Mouse (Mus musculus): ENCODE data around the gene Opn1mw. TPM values are rescaled to one million over a fixed set of nuclear protein-coding genes. Genes with fewer than 3 reads are reported as not detected.
A peak's percentile ranks its signal among the peaks of the same experiment; 100 is the strongest.
"Not testable (repeated sequence)": the region's sequence is repeated elsewhere in the genome, so short reads cannot be mapped to it uniquely, and the experiment has no call there.

Opn1mw gene
- total RNA-seq (2021), result not detected
- long read RNA-seq, experiment 1, result 0 reads
- long read RNA-seq, experiment 2, result 0 reads

GRCm38 (mm10) chrX:74127164-74127563, at the start of gene Opn1mw:
Gene Opn1mw, plus strand, starts transcription at chrX:74127464.
- DNase-seq, result no peak

DNA sequence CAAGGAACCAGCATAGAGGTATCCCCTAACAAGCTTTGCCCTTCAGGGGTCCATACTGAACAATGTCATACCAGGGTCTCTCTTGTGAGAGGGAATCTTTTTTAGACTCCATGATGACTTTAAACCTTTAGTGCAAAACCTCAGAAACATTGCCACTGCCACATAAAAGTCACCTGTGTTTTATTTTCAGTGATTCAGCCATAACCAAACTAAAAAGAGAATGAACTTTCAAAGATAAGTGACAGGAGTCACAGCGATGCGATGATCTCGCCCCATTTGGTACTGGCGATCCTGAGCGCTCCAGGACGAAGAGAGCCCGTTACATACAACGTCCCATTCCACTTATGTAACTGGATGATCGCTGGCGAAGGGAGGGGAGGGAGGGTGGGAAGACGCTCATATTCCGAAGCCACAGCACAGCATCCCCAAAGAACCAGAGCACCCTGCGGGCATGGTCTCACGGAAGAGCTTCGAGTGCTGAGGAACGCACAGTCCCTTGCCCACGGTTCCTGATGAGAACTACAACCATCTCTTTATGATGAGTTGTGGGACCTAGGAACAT, 42.9 kb upstream of the Opn1mw start:
- DNase-seq, result peak in 1 of 2 experiments; percentile 17

- DNase-seq, result peak; percentile 83 to 87
Measured at GRCm38 (mm10) chrX:74084946-74085498, 42.2 kb upstream of the Opn1mw start.

- DNase-seq, result peak; percentile 97 to 99
Measured at GRCm38 (mm10) chrX:74085601-74086038, 41.6 kb upstream of the Opn1mw start.

GRCm38 (mm10) chrX:74095130-74095529, 32.1 kb upstream of the Opn1mw start:
- DNase-seq, result no peak

DNA sequence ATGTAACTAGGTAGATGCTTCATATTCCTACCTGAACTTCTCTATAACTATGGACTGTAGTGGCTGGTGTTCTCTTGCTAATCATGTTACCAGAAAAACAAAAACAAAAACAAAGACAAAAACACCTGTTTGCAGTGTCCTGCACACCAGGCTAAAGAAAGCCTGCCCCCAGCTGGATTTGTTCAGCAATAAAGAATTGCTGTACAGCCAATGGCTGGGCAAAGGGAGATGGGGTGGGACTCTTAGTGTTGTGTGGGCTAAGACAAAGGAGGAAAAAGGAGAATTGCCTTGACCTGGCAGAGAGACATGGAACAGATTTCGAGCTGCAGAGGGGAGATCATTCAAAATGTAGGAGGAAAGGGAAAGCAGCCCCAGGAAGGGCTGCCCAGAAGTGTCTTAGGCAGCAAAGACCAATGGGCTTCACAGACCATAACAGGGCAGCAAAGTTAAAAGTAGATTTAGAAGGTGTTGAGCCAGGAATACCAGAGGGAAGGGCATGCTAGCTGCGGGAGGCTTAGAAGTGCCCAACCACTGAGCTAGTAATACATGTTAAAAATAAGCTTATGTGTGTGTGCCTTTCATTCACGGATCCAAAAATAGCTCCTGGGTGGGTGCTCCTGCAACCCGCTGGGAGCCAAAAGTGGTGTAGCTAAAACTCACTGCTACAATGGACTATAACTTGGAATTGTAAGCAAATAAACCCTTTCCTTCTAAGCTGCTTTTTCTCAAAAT, 23.6 kb upstream of the Opn1mw start:
- DNase-seq, result peak; percentile 22 to 48

DNA sequence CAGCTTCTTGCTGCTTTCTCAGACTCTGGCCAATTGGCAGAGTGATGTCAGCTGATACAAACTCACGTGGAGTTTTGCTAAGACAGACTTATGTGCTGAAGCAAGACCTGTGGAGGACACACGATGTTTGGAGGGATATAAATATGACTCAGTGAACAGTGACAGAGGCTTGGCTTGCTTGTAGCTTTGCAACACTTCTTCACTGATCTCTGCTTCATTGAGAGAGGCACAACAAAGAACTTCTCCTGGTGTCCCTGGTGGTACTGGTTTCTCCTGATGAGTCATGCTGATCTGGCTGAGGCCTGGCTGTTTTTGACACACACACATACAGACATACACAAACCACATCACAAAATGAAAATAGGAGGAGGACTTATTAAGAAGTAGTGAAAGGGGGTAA, 21.3 kb upstream of the Opn1mw start:
- DNase-seq, result no peak

GRCm38 (mm10) chrX:74108747-74109146, 18.5 kb upstream of the Opn1mw start:
- DNase-seq, result peak; percentile 43 to 46

DNA sequence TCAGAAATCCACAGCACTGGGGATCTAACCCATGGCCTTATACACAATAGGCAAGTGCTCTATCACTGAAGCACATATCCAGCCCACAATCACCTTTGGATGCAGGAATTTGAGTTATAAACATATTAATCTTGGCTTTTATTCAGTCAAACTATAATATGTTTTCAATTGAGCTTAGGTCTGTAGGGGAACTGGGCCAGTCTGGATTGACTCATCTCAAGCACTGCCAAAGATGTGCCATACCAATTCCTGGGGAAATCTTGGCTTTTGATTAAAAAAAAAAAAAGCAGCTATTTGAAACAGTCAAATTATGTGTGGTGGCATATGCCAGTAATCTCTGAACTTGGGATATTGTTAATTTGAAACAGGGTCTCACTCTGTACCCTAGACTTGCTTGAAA, 13.2 kb upstream of the Opn1mw start:
- DNase-seq, result no peak

GRCm38 (mm10) chrX:74115511-74115910, 11.8 kb upstream of the Opn1mw start:
- peak; percentile 71 to 72 for DNase-seq

GRCm38 (mm10) chrX:74124975-74125374, 2.3 kb upstream of the Opn1mw start:
- DNase-seq, result no peak

- DNase-seq, result not testable (repeated sequence)
Measured at GRCm38 (mm10) chrX:74135263-74135662, 8.0 kb downstream of the Opn1mw start, which contains the start of gene Mecp2. Gene Mecp2, minus strand, starts transcription at chrX:74135363.

DNA sequence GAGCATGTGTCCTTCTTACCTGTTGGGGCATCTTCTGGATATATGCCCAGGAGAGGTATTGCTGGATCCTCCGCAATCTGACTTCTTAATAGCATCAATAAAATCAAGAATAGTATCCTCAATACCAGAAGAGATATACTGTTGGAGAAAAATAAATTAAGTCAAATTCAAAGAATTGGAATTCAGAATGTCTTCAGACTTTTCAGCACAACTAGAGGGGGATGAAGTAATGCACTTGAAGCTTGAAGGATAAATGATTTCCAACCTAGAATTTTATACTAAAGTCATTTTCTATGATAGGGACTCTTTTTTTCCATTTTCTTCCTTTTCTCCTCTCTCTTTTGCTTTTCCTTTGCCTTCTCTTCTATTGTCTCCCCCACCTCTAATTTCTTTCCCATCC, 40.5 kb downstream of the Opn1mw start, which contains the start of gene Tex28:
Gene Tex28, minus strand, starts transcription at position 101 of the 400 bp plus-strand sequence.
- no peak for DNase-seq

DNA sequence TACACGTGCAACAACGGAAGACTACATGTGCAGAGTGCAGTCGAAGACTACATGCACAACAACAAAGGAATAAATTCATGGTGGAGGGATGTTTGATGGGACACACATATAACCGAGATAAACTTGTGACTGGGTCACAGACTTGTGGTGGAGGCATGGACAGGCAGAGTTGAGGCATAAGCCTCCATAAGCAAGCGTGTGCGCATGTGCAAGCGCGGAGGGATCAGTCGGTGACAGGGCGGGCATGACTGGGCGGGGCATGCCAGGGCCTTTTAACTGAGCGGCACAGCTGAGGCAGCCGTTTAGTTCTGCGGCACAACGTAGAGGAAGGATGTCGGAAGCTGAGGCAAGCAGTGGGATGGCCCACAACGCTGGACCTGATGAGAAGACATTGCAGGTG, 49.7 kb downstream of the Opn1mw start, which contains the start of gene Tktl1:
Gene Tktl1, plus strand, starts transcription at position 301 of the 400 bp plus-strand sequence.
- no peak for DNase-seq

Other genes with a start within 250 kb of the Opn1mw start
- gene Avpr2, start 235.4 kb upstream of the Opn1mw start, total RNA-seq (2021), result not detected
- 1 to 10 TPM; 3.7 to 4.1 TPM for gene L1cam, start 231.4 kb upstream of the Opn1mw start, total RNA-seq (2021)
- 1 to 10 TPM in 1 of 2 experiments, under 1 TPM in 1; 0.72 to 3.8 TPM for gene Arhgap4, start 205.6 kb upstream of the Opn1mw start, total RNA-seq (2021)
- 10 to 100 TPM; 56.6 to 58.6 TPM for gene Naa10, start 205.5 kb upstream of the Opn1mw start, total RNA-seq (2021)
- 1 to 10 TPM; 5.5 to 7.3 TPM for gene Renbp, start 196.6 kb upstream of the Opn1mw start, total RNA-seq (2021)
- 10 to 100 TPM; 31.7 to 38.4 TPM for gene Hcfc1, start 161.1 kb upstream of the Opn1mw start, total RNA-seq (2021)
- gene Irak1, start 103.5 kb upstream of the Opn1mw start, total RNA-seq (2021), result 10 to 100 TPM; 54.9 to 61.8 TPM
- gene Mecp2, start 7.9 kb downstream of the Opn1mw start, total RNA-seq (2021), result 10 to 100 TPM; 25.7 to 30.4 TPM
- not detected for gene Tex28, start 40.4 kb downstream of the Opn1mw start, total RNA-seq (2021)
- not detected for gene Tktl1, start 49.8 kb downstream of the Opn1mw start, total RNA-seq (2021)
- gene Flna, start 122.4 kb downstream of the Opn1mw start, total RNA-seq (2021), result 10 to 100 TPM; 85.9 to 91.8 TPM
- gene Emd, start 127.2 kb downstream of the Opn1mw start, total RNA-seq (2021), result 10 to 100 TPM; 31.0 to 35.2 TPM
- gene Rpl10, start 143.3 kb downstream of the Opn1mw start, total RNA-seq (2021), result 100 to 1,000 TPM; 240 to 275 TPM
- 10 to 100 TPM; 45.4 to 47.6 TPM for gene Taz, start 154.4 kb downstream of the Opn1mw start, total RNA-seq (2021)
- 10 to 100 TPM; 17.7 to 23.5 TPM for gene Dnase1l1, start 154.9 kb downstream of the Opn1mw start, total RNA-seq (2021)
- 100 to 1,000 TPM; 130 to 139 TPM for gene Atp6ap1, start 169.6 kb downstream of the Opn1mw start, total RNA-seq (2021)
- gene Gdi1, start 177.5 kb downstream of the Opn1mw start, total RNA-seq (2021), result 10 to 100 TPM; 50.9 to 66.5 TPM
- 10 to 100 TPM; 23.9 to 27.7 TPM for gene Fam50a, start 185.6 kb downstream of the Opn1mw start, total RNA-seq (2021)
- gene Plxna3, start 201.6 kb downstream of the Opn1mw start, total RNA-seq (2021), result under 1 TPM; 0.40 to 0.93 TPM
- 10 to 100 TPM; 26.8 to 29.0 TPM for gene Lage3, start 226.2 kb downstream of the Opn1mw start, total RNA-seq (2021)
- gene Ubl4a, start 245.8 kb downstream of the Opn1mw start, total RNA-seq (2021), result 10 to 100 TPM; 76.0 to 77.9 TPM
- 1 to 10 TPM; 4.5 to 5.1 TPM for gene Slc10a3, start 245.9 kb downstream of the Opn1mw start, total RNA-seq (2021)

All from heart, adult 18-20 months (tissue).